Mouse (Mus musculus) liver, embryonic 14.5 days (tissue): ENCODE results near the gene Fam168b. TPM values are rescaled to one million over a fixed set of nuclear protein-coding genes. Genes with fewer than 3 reads are reported as not detected.

Source experiments
- ATAC-seq: fragments of 200-750 bp; cut with Nextera tagmentation; 2 replicates; pipeline ENCODE4 v1.8.0; 2017; ENCODE audit warnings: moderate number of reproducible peaks, mild to moderate bottlenecking, moderate library complexity; ENCODE audit not compliant: insufficient read depth
- DNase-seq, 3 experiments: peaks; one replicate each; pipeline ENCODE4 v3.0.0-alpha.2; 2012 to 2013; ENCODE audit warnings: low read depth in 3 of 3, low spot score in 3 of 3
- H3K27ac ChIP-seq: fragments of 300-500 bp; sonication (generic); 2 replicates; pipeline ENCODE4 v1.5.1; 2014; ENCODE audit warnings: moderate library complexity, mild to moderate bottlenecking, control low read depth, inconsistent platforms
- H3K27me3 ChIP-seq: fragments of 300-500 bp; sonication (generic); 2 replicates; pipeline ENCODE4 v1.6.1; 2014; ENCODE audit warnings: mild to moderate bottlenecking, low read length, moderate library complexity; ENCODE audit not compliant: control insufficient read depth, insufficient read depth
- H3K36me3 ChIP-seq: fragments of 300-500 bp; sonication (generic); replicated peaks from 2 replicates; pipeline ENCODE4 v1.6.1; 2014; ENCODE audit warnings: low read depth; ENCODE audit not compliant: control insufficient read depth, insufficient read depth
- H3K4me1 ChIP-seq, 2 experiments: fragments of 200-500 bp in 1 of 2; fragments of 300-500 bp in 1 of 2; sonication (generic) in 1 of 2; replicated peaks; 2 replicates each; pipeline ENCODE4 v1.6.1; 2012 to 2014; ENCODE audit warnings: antibody characterized with exemption in 1 of 2, inconsistent platforms in 1 of 2, low read length in 1 of 2; ENCODE audit not compliant: control insufficient read depth in 2 of 2, insufficient read depth in 2 of 2
- H3K4me2 ChIP-seq: fragments of 300-500 bp; sonication (generic); 2 replicates; pipeline ENCODE4 v1.6.1; 2014; ENCODE audit warnings: low read depth, mild to moderate bottlenecking, control low read depth, moderate library complexity
- H3K4me3 ChIP-seq, 2 experiments: fragments of 200-500 bp in 1 of 2; fragments of 300-500 bp in 1 of 2; sonication (generic) in 1 of 2; 2 replicates each; pipeline ENCODE4 v1.5.1; 2012 to 2014; ENCODE audit warnings: low read depth in 2 of 2, low read length in 2 of 2, mild to moderate bottlenecking in 2 of 2, control low read depth in 1 of 2, inconsistent platforms in 1 of 2, moderate library complexity in 1 of 2; ENCODE audit not compliant: insufficient read depth in 1 of 2
- H3K9ac ChIP-seq: fragments of 300-500 bp; sonication (generic); replicated peaks from 2 replicates; pipeline ENCODE4 v1.6.1; 2014; ENCODE audit warnings: mild to moderate bottlenecking, control low read depth, moderate library complexity
- H3K9me3 ChIP-seq: fragments of 300-500 bp; sonication (generic); 2 replicates; pipeline ENCODE4 v1.6.1; 2016; ENCODE audit warnings: low read length, mixed read lengths; ENCODE audit not compliant: control insufficient read depth
- CTCF ChIP-seq: IDR thresholded peaks from 2 replicates; pipeline ENCODE4 v1.5.1; 2016; ENCODE audit warnings: antibody characterized with exemption, low read depth, control low read depth
- EP300 ChIP-seq: IDR thresholded peaks from 2 replicates; pipeline ENCODE4 v1.6.1; 2016; ENCODE audit warnings: antibody characterized with exemption, low read depth
- WGBS: fragments of 180-500 bp; shearing (Covaris S2); extraction: QIAGEN DNeasy Blood & Tissue Kit; methylation state at CpG from one replicate; pipeline ENCODE4 v1.1.7; 2014; ENCODE audit not compliant: insufficient replicate concordance; 5-methylcytosine and 5-hydroxymethylcytosine counted together
- polyA plus RNA-seq, 2 experiments: library from polyadenylated mRNA; depleted of rRNA in 1 of 2; stranded (reverse) in 1 of 2; unstranded in 1 of 2; fragments of >200 nt; fragmentation: Nextera tagmentation in 1 of 2; extraction: Ambion mirVana in 1 of 2; gene quantifications; 2 replicates each; pipeline versions ENCODE4 v1.2.1 to v1.2.3; 2012 to 2014

Gene Fam168b
- polyA plus RNA-seq, 2 experiments = 11.0 to 22.9 TPM

GRCm38 (mm10) chr1:34821411-34821810 lies 21.5 kb downstream of the Fam168b start:
- H3K27ac ChIP-seq = no peak overlapping the region
- TF ChIP-seq EP300 (no peak), CTCF (no peak)
- 84% methylated on average over 2 of the region's 2 CpGs for WGBS
- ATAC-seq (no peak), DNase-seq (no peak)
- no peaks in the 10 kb centered on the region; a peak in 1 of 4 replicates for H3K4me1 ChIP-seq
- H3K4me3 ChIP-seq = no peak overlapping the region
- no peak overlapping the region for H3K4me2 ChIP-seq
- H3K9me3 ChIP-seq = no peaks in the 10 kb centered on the region
- H3K36me3 ChIP-seq = peaks cover 26% of the 10 kb centered on the region
- H3K9ac ChIP-seq = no peak overlapping the region
- no peaks in the 10 kb centered on the region for H3K27me3 ChIP-seq

DNA sequence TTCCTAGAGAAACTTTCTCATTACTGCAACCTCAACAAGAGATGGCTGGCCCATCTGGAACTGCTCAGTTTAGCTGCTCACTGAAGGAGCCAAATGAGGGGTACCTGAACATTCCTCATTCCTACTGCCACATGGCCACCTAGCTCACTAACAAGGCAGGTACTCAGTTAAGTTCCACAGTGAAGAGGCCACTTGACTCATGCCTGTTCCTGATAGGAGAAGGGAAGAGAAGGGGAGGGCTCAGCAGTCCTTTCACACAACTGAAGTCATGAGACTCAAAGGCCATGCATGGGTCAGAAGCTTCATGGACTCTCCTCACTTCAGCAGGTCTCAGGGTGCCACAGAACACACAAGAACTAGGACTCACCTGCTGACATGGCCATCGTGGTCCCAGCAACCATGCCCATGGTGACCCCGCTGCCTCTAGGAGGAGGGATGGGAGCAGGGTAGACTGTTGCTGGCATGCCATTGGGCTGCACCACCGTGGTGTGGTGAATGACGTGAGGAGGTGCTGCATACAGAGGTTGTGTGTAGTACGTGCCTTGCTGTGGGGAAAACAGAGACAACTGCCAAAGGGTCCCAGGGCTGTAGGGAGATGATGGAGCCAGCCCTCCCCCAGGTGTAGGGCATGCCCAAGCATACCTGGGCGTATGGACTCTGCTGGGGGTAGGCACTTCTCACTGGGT lies 23.5 kb downstream of the Fam168b start:
- H3K4me1 ChIP-seq = no peaks in the 10 kb centered on the region; a peak in 1 of 4 replicates
- no peak overlapping the region for H3K4me2 ChIP-seq
- H3K27me3 ChIP-seq = no peaks in the 10 kb centered on the region
- H3K36me3 ChIP-seq = peaks cover 34% of the 10 kb centered on the region
- no peak for DNase-seq
- H3K27ac ChIP-seq = no peak overlapping the region
- H3K9ac ChIP-seq = no peak overlapping the region
- whole genome bisulfite sequencing = 82% methylated on average over 6 of the region's 6 CpGs
- no peak for TF ChIP-seq EP300
- TF ChIP-seq CTCF = no peak
- ATAC-seq = no peak
- no peaks in the 10 kb centered on the region for H3K9me3 ChIP-seq
- no peak overlapping the region for H3K4me3 ChIP-seq

- no peak overlapping the region for H3K27ac ChIP-seq
- TF ChIP-seq EP300 (no peak), CTCF (no peak)
- ATAC-seq (no peak), DNase-seq (no peak)
- H3K36me3 ChIP-seq = peaks cover 32% of the 10 kb centered on the region
- no peaks in the 10 kb centered on the region for H3K4me1 ChIP-seq
- no peak overlapping the region for H3K4me2 ChIP-seq
- no peak overlapping the region for H3K4me3 ChIP-seq
- no peaks in the 10 kb centered on the region for H3K9me3 ChIP-seq
- no peak overlapping the region for H3K9ac ChIP-seq
- no peaks in the 10 kb centered on the region for H3K27me3 ChIP-seq
- WGBS = 86% methylated on average over 6 of the region's 6 CpGs
Measured at GRCm38 (mm10) chr1:34815843-34816242, 27.0 kb downstream of the Fam168b start.

DNA sequence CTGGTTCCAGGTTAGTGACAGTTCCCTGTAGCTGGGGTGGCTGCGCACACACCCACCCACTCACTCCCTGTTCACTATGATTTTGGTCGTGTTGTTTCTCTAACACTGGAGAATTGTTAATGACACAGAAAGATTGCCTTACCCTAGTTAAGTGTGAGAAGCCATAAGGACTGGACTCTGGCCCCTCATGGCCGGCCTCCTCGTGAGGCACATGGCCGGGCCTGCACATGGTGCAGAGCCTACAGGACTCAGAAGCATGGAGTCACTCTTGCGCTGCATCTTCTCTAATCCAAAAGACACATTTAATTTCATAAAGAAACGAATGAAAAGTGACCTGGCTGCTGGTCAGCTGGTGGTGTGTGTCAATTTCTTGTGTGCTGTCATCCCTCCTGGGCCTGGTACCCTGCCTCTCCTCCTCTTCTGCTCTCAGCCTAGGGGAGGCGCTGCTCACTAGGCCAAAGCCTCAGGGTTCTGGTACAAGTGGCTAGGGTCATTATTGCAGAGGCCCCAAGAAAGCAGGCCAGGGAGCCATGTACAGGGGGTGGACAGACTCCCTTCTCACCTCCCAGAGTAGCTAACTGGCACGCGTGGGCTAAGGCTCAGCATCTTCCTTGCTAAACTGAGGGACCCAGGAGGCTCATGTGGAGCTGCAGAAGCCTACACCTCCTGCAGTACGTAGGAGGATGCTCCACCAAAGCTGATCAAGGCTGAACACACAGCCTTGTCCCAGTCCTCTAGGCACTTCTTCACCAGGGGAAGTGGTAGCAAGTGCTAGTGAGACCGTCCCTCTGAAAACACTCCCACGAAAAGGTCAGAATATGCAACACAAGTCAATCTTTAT lies 30.2 kb downstream of the Fam168b start:
- Histone ChIP-seq H3K27ac (no peak overlapping the region), H3K4me1 (no peaks in the 10 kb centered on the region), H3K9me3 (no peaks in the 10 kb centered on the region), H3K4me2 (no peak overlapping the region), H3K36me3 (peaks cover 18% of the 10 kb centered on the region), H3K27me3 (no peaks in the 10 kb centered on the region), H3K4me3 (no peak overlapping the region), H3K9ac (no peak overlapping the region)
- TF ChIP-seq EP300 = no peak
- peak; percentile 19; the same call in 1 of the 2 replicates for TF ChIP-seq CTCF
- ATAC-seq = no peak
- DNase-seq = no peak
- WGBS = 86% methylated on average over 13 of the region's 13 CpGs

DNA sequence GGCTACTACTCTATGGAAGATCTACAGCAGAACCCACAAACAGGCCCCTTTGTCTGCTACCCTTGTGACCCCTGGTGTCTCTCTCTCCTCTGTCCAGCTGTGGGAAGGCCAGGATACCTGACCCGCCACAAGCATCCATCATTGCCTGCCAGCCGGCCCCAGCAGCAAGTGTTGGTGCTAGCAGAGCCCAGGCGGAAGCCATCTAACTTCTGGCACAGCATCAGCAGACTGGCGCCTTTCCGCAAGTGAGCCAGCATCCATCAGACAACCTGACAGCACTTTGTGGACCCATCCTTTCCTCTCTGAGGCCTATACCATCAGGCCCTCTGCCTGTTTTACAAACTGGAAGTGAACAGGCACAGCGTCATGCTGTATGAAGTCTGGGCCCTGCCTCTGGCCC lies 31.3 kb downstream of the Fam168b start:
- WGBS = 80% methylated on average over 6 of the region's 6 CpGs
- Histone ChIP-seq H3K9me3 (no peaks in the 10 kb centered on the region), H3K27ac (no peak overlapping the region), H3K27me3 (no peaks in the 10 kb centered on the region), H3K36me3 (peaks cover 8% of the 10 kb centered on the region), H3K9ac (no peak overlapping the region), H3K4me2 (no peak overlapping the region), H3K4me1 (no peaks in the 10 kb centered on the region), H3K4me3 (no peak overlapping the region)
- no peak for ATAC-seq
- no peak for DNase-seq
- no peak for TF ChIP-seq EP300
- no peak for TF ChIP-seq CTCF
